Comparison of ENCODE assay signal across 20 mouse cellular contexts in the genomic region with DNA sequence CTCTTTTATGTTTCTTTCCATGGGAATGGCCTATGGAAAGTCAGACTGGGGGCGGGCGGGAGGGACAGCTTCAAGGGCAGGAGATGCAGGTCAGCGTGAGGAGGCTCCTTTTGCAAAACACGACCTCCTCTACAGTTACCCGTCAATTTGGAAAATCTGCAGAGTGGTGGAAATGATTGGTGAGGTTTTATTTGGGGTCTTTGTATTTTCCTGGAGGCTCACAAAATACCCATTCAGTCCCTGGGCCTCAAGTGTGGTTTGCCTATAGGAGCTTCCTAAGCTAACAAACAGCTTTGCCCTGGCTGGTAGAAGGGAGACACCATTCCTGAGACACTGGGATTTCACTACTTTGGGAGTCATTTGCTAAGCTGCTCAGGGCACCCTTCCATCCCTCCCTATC. TPM values are rescaled to one million over a fixed set of nuclear protein-coding genes. Genes with fewer than 3 reads are reported as not detected.
DNase-seq lines count a peak whose midpoint lies in the region; ATAC-seq and TF ChIP-seq lines count a peak whose summit lies in the region.
"Had no signal": no experiment of that assay in that cellular context is flagged by ENCODE, and none has a peak within 500 bp of the region (broad histone marks: within the 10 kb centered on the region; RNA-seq: fewer than 3 reads in every experiment).

No protein-coding gene starts in this region.

- H3K9ac ChIP-seq in lung, embryonic 14.5 days: peak overlapping the region; percentile 67
- H3K9ac ChIP-seq in midbrain, postnatal 0 days (replicated peaks; ENCODE audit: low read length, poor library complexity, severe bottlenecking): no peak overlapping the region
- H3K9ac ChIP-seq in stomach, embryonic 14.5 days (replicated peaks; ENCODE audit: low read depth, low read length): no peak overlapping the region
- no peak overlapping the region for H3K9ac ChIP-seq in stomach, postnatal 0 days (ENCODE audit: low read length)
- no peak overlapping the region for H3K9ac ChIP-seq in stomach, embryonic 16.5 days (ENCODE audit: low read length)
- H3K9ac ChIP-seq in intestine, embryonic 16.5 days (ENCODE audit: low read depth, low read length): no peak overlapping the region
- H3K9ac ChIP-seq: embryonic facial prominence, embryonic 12.5 days; forebrain, embryonic 15.5 days; heart, embryonic 15.5 days had no signal

- peak overlapping the region; percentile 97 for H3K27ac ChIP-seq in lung, embryonic 14.5 days (ENCODE audit: low read depth)
- H3K27ac ChIP-seq in midbrain, embryonic 10.5 days (replicated peaks): peak overlapping the region; percentile 91
- no peak overlapping the region for H3K27ac ChIP-seq in midbrain, postnatal 0 days (ENCODE audit: low read depth, low read length)
- peak overlapping the region; percentile 93; the same call in 1 of the 2 replicates for H3K27ac ChIP-seq in stomach, embryonic 14.5 days (ENCODE audit: low read length)
- no peak overlapping the region; the same call in 1 of the 2 replicates for H3K27ac ChIP-seq in stomach, postnatal 0 days (replicated peaks)
- H3K27ac ChIP-seq in stomach, embryonic 16.5 days (ENCODE audit: low read length): peak overlapping the region; percentile 89; the same call in 1 of the 2 replicates
- no peak overlapping the region for H3K27ac ChIP-seq in intestine, embryonic 16.5 days (ENCODE audit: low read length)
- H3K27ac ChIP-seq: embryonic facial prominence, embryonic 12.5 days; forebrain, embryonic 15.5 days; heart, adult 2 months; heart, embryonic 15.5 days had no signal

- peak overlapping the region; percentile 59 for H3K4me2 ChIP-seq in lung, embryonic 14.5 days
- no peak overlapping the region for H3K4me2 ChIP-seq in midbrain, postnatal 0 days (ENCODE audit: low read depth, low read length, poor library complexity, severe bottlenecking)
- peak overlapping the region; percentile 51 for H3K4me2 ChIP-seq in stomach, embryonic 14.5 days (replicated peaks; ENCODE audit: low read depth, low read length)
- no peak overlapping the region for H3K4me2 ChIP-seq in stomach, postnatal 0 days (replicated peaks; ENCODE audit: low read depth)
- H3K4me2 ChIP-seq in stomach, embryonic 16.5 days (ENCODE audit: low read depth, low read length): peak overlapping the region; percentile 51
- no peak overlapping the region for H3K4me2 ChIP-seq in intestine, embryonic 16.5 days (ENCODE audit: low read depth, low read length)
- H3K4me2 ChIP-seq: embryonic facial prominence, embryonic 12.5 days; forebrain, embryonic 15.5 days had no signal

- peaks cover 99% of the 10 kb centered on the region for H3K27me3 ChIP-seq in lung, embryonic 14.5 days (ENCODE audit: insufficient read depth, low read length)
- peaks cover 100% of the 10 kb centered on the region for H3K27me3 ChIP-seq in midbrain, embryonic 10.5 days (ENCODE audit: low read depth, poor library complexity, severe bottlenecking)
- H3K27me3 ChIP-seq in midbrain, postnatal 0 days (ENCODE audit: insufficient read depth, low read length): peaks cover 95% of the 10 kb centered on the region
- H3K27me3 ChIP-seq in stomach, embryonic 14.5 days (ENCODE audit: control insufficient read depth, insufficient read depth, low read length): peaks cover 61% of the 10 kb centered on the region
- peaks cover 13% of the 10 kb centered on the region for H3K27me3 ChIP-seq in stomach, postnatal 0 days (ENCODE audit: control insufficient read depth, insufficient read depth, low read length)
- H3K27me3 ChIP-seq in stomach, embryonic 16.5 days (ENCODE audit: control insufficient read depth, insufficient read depth, low read length): peaks cover 80% of the 10 kb centered on the region
- peaks cover 95% of the 10 kb centered on the region for H3K27me3 ChIP-seq in intestine, embryonic 16.5 days (replicated peaks; ENCODE audit: control insufficient read depth, insufficient read depth, low read length)

- 0 out of 2 replicates have a peak, but pooled peaks cover 15% of the 10 kb centered on the region for H3K36me3 ChIP-seq in lung, embryonic 14.5 days (ENCODE audit: insufficient read depth)
- H3K36me3 ChIP-seq in midbrain, embryonic 10.5 days: peaks cover 10% of the 10 kb centered on the region
- no peaks in the 10 kb centered on the region for H3K36me3 ChIP-seq in midbrain, postnatal 0 days (ENCODE audit: insufficient read depth, low read length)
- no peaks in the 10 kb centered on the region; the same call in 1 of the 2 replicates for H3K36me3 ChIP-seq in stomach, embryonic 14.5 days (ENCODE audit: control insufficient read depth, insufficient read depth, low read length)
- H3K36me3 ChIP-seq in stomach, postnatal 0 days (ENCODE audit: control insufficient read depth, insufficient read depth, low read length): no peaks in the 10 kb centered on the region
- H3K36me3 ChIP-seq in stomach, embryonic 16.5 days (ENCODE audit: control insufficient read depth, insufficient read depth, low read length): no peaks in the 10 kb centered on the region
- no peaks in the 10 kb centered on the region for H3K36me3 ChIP-seq in intestine, embryonic 16.5 days (ENCODE audit: control insufficient read depth, insufficient read depth, low read length)
- H3K36me3 ChIP-seq: embryonic facial prominence, embryonic 12.5 days; forebrain, embryonic 15.5 days; heart, embryonic 15.5 days had no signal

- no peak for TF ChIP-seq CTCF in lung, embryonic 14.5 days (IDR thresholded peaks at IDR 0.05; ENCODE audit: low read depth)
- no peak for TF ChIP-seq CTCF in midbrain, postnatal 0 days (IDR thresholded peaks at IDR 0.05)
- TF ChIP-seq CTCF in stomach, postnatal 0 days (IDR thresholded peaks at IDR 0.05; ENCODE audit: low read depth): no peak

- no peak for TF ChIP-seq EP300 in stomach, postnatal 0 days (optimal IDR thresholded peaks at IDR 0.05)

- no peaks in the 10 kb centered on the region for H3K9me3 ChIP-seq in lung, embryonic 14.5 days (ENCODE audit: low read depth, low read length)
- no peaks in the 10 kb centered on the region for H3K9me3 ChIP-seq in midbrain, embryonic 10.5 days (replicated peaks)
- no peaks in the 10 kb centered on the region for H3K9me3 ChIP-seq in midbrain, postnatal 0 days (ENCODE audit: low read length)
- H3K9me3 ChIP-seq in stomach, embryonic 14.5 days (ENCODE audit: control insufficient read depth, low read depth, low read length): no peaks in the 10 kb centered on the region
- H3K9me3 ChIP-seq in stomach, postnatal 0 days (ENCODE audit: control insufficient read depth, low read length): no peaks in the 10 kb centered on the region
- no peaks in the 10 kb centered on the region for H3K9me3 ChIP-seq in stomach, embryonic 16.5 days (replicated peaks; ENCODE audit: control insufficient read depth, low read length)
- H3K9me3 ChIP-seq in intestine, embryonic 16.5 days (ENCODE audit: control insufficient read depth, low read length): no peaks in the 10 kb centered on the region
- H3K9me3 ChIP-seq: embryonic facial prominence, embryonic 12.5 days; forebrain, embryonic 15.5 days; heart, embryonic 15.5 days had no signal

- no peak for DNase-seq in lung, embryonic 14.5 days
- DNase-seq in lung, postnatal 10 days: no peak
- no peak for DNase-seq in midbrain, embryonic 10.5 days (ENCODE audit: low spot score)
- no peak for DNase-seq in midbrain, postnatal 0 days (ENCODE audit: low spot score)
- DNase-seq in stomach, postnatal 0 days (ENCODE audit: low spot score): no peak
- DNase-seq: adrenal gland, adult 2 months; adrenal gland, postnatal 25 days; cerebellum, adult 18-20 months; embryo, embryonic 11 days; gastrocnemius, postnatal 14 days; heart, adult 2 months; heart, postnatal 14 days had no signal

- WGBS in lung, embryonic 14.5 days: 26% methylated on average over 5 of the region's 5 CpGs
- 3% methylated on average over 5 of the region's 5 CpGs for WGBS in midbrain, embryonic 10.5 days
- 5% methylated on average over 5 of the region's 5 CpGs for WGBS in midbrain, postnatal 0 days
- WGBS in stomach, embryonic 14.5 days: 14% methylated on average over 5 of the region's 5 CpGs
- WGBS in stomach, postnatal 0 days: 39% methylated on average over 5 of the region's 5 CpGs
- WGBS in stomach, embryonic 16.5 days: 19% methylated on average over 5 of the region's 5 CpGs
- WGBS in intestine, embryonic 16.5 days: 19% methylated on average over 5 of the region's 5 CpGs

- ATAC-seq in lung, embryonic 14.5 days (ENCODE audit: insufficient read depth): no peak
- ATAC-seq in midbrain, postnatal 0 days (ENCODE audit: low FRiP score): no peak
- ATAC-seq in stomach, embryonic 14.5 days (ENCODE audit: insufficient number of reproducible peaks, insufficient read depth, low FRiP score, low read depth): no peak
- ATAC-seq in stomach, postnatal 0 days (ENCODE audit: low FRiP score, low TSS enrichment): no peak
- no peak for ATAC-seq in stomach, embryonic 16.5 days (ENCODE audit: insufficient read depth, low FRiP score)
- ATAC-seq in intestine, embryonic 16.5 days: no peak
- ATAC-seq: forebrain, embryonic 15.5 days had no signal

- peak overlapping the region; percentile 51 for H3K4me3 ChIP-seq in lung, embryonic 14.5 days (ENCODE audit: low read depth, low read length)
- H3K4me3 ChIP-seq in midbrain, embryonic 10.5 days: peak overlapping the region; percentile 55
- H3K4me3 ChIP-seq in midbrain, postnatal 0 days (ENCODE audit: low read depth, low read length): no peak overlapping the region
- 0 out of 2 replicates have a peak overlapping the region, but pooled peaks have one; percentile 41 for H3K4me3 ChIP-seq in stomach, embryonic 14.5 days (ENCODE audit: low read depth, low read length)
- no peak overlapping the region for H3K4me3 ChIP-seq in stomach, postnatal 0 days (ENCODE audit: low read depth, low read length)
- no peak overlapping the region for H3K4me3 ChIP-seq in stomach, embryonic 16.5 days (replicated peaks; ENCODE audit: low read length)
- H3K4me3 ChIP-seq in intestine, embryonic 16.5 days (ENCODE audit: low read length): no peak overlapping the region
- H3K4me3 ChIP-seq: embryonic facial prominence, embryonic 12.5 days; forebrain, embryonic 15.5 days; heart, adult 2 months had no signal

- H3K4me1 ChIP-seq in lung, embryonic 14.5 days (ENCODE audit: insufficient read depth): no peaks in the 10 kb centered on the region
- peaks cover 64% of the 10 kb centered on the region for H3K4me1 ChIP-seq in midbrain, embryonic 10.5 days
- H3K4me1 ChIP-seq in midbrain, postnatal 0 days (ENCODE audit: insufficient read depth, low read length): no peaks in the 10 kb centered on the region
- H3K4me1 ChIP-seq in stomach, embryonic 14.5 days (ENCODE audit: control insufficient read depth, insufficient read depth, low read length): peaks cover 7% of the 10 kb centered on the region; the same call in 1 of the 2 replicates
- H3K4me1 ChIP-seq in stomach, postnatal 0 days (replicated peaks; ENCODE audit: control insufficient read depth, insufficient read depth): 0 out of 2 replicates have a peak, but pooled peaks cover 2% of the 10 kb centered on the region
- peaks cover 5% of the 10 kb centered on the region; the same call in 1 of the 2 replicates for H3K4me1 ChIP-seq in stomach, embryonic 16.5 days (ENCODE audit: control insufficient read depth, insufficient read depth, low read length)
- H3K4me1 ChIP-seq in intestine, embryonic 16.5 days (ENCODE audit: control insufficient read depth, insufficient read depth, low read length): peaks cover 12% of the 10 kb centered on the region

RNA-seq across cellular contexts. Expression of gene Foxa2, which starts 5.4 kb away (rescaled TPM):
- polyA plus RNA-seq in lung, embryonic 14.5 days (2014; fragmentation: Nextera tagmentation; extraction: Ambion mirVana): 41.5 and 43.2 TPM in 2 replicates
- polyA plus RNA-seq in midbrain, embryonic 10.5 days (2016; fragmentation: Nextera tagmentation; extraction: Ambion mirVana): 10.4 and 12.1 TPM in 2 replicates
- total RNA-seq in midbrain, postnatal 0 days (2014; rRNA removed): 7.0 and 11.1 TPM in 2 replicates
- polyA plus RNA-seq in midbrain, postnatal 0 days (2015; fragmentation: Nextera tagmentation; extraction: Ambion mirVana): 2.7 and 3.3 TPM in 2 replicates
- 18.2 and 20.4 TPM in 2 replicates for polyA plus RNA-seq in stomach, embryonic 14.5 days (2014; fragmentation: Nextera tagmentation; extraction: Ambion mirVana)
- polyA plus RNA-seq in stomach, postnatal 0 days (2015; fragmentation: Nextera tagmentation; extraction: Ambion mirVana): 11.6 and 12.1 TPM in 2 replicates
- polyA plus RNA-seq in stomach, embryonic 16.5 days (2015; fragmentation: Nextera tagmentation; extraction: Ambion mirVana): 8.3 and 8.5 TPM in 2 replicates
- 3.4 and 4.1 TPM in 2 replicates for polyA plus RNA-seq in intestine, embryonic 16.5 days (2015; fragmentation: Nextera tagmentation; extraction: Ambion mirVana)
- total RNA-seq: adrenal gland, adult 2 months; adrenal gland, postnatal 25 days; gastrocnemius, postnatal 14 days; heart, adult 2 months; heart, postnatal 14 days; hematopoietic stem cell, adult 5-6 weeks had no signal
- polyA plus RNA-seq: forebrain, embryonic 15.5 days; gonadal fat pad, adult 2 months had no signal

Comparison
In these comparisons a context has a peak if more than half of its experiments do, and no peak if none do; other contexts are left out.
1. H3K27ac ChIP-seq: peak in lung, embryonic 14.5 days (single experiment), midbrain, embryonic 10.5 days (single experiment), stomach, embryonic 14.5 days (single experiment) and stomach, embryonic 16.5 days (single experiment); none in midbrain, postnatal 0 days (single experiment), stomach, postnatal 0 days (single experiment) and intestine, embryonic 16.5 days (single experiment).
2. H3K4me2 ChIP-seq: peak in lung, embryonic 14.5 days (single experiment), stomach, embryonic 14.5 days (single experiment) and stomach, embryonic 16.5 days (single experiment); none in midbrain, postnatal 0 days (single experiment), stomach, postnatal 0 days (single experiment) and intestine, embryonic 16.5 days (single experiment).
3. H3K4me3 ChIP-seq: peak in lung, embryonic 14.5 days (single experiment), midbrain, embryonic 10.5 days (single experiment) and stomach, embryonic 14.5 days (single experiment); none in midbrain, postnatal 0 days (single experiment), stomach, postnatal 0 days (single experiment), stomach, embryonic 16.5 days (single experiment) and intestine, embryonic 16.5 days (single experiment).